Mouse (Mus musculus): Measurements from ENCODE around the gene Cd93. TPM values are rescaled to one million over a fixed set of nuclear protein-coding genes. Genes with fewer than 3 reads are reported as not detected.

Cd93 gene
- total RNA-seq, 2 experiments from 2014 or later, result 70.2 to 74.9 TPM

DNA sequence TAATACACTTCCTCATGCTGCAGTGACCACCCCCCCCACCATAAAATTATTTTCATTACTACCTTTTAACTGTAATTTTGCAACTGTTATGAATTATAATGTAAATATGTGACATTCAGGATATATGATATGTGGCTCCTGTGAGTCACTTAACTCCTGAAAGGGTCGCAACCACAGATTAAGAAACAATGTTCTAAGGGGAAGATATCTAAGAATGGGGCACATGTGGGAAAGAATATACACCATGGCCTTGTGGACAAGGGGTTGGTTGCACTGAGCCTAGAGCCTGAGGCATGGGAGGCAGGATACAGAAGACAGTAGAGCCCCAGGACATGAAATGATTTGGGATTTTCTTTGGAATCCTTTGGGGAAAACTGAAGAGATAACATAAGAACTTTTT, 2.3 kb upstream of the Cd93 start:
- no peak for DNase-seq (ENCODE audit: low spot score)
- intact Hi-C loops (cut with DNase I), result loop anchor here (10.0 kb wide), 1 partner anchor 89 kb away; no protein-coding TSS in a partner anchor

- DNase-seq (ENCODE audit: low spot score), result no peak
- intact Hi-C loops (cut with DNase I), result loop anchor here (10.0 kb wide), 1 partner anchor 90 kb away; no protein-coding TSS in a partner anchor
Observed at GRCm38 (mm10) chr2:148444472-148444871, 1.1 kb upstream of the Cd93 start.

DNA sequence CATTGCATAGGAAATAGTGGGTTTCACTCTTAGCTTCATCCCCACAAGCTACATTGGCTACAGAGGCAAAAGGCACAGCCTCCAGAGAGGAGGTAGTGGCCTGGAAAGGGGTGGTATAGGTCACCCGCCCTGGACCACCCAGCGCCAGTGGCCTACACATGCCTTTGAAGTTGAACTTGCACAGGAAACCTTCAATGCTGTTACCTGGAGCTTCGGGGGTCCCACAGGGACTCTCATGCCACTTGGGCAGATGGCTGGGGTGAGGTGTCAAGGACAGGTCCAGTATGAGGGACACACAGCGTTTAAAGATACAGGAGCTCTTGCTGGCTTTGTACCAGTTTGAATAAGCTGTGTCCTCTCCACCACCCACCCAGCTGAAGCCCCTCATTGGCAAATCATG, 653 bp downstream of the Cd93 start:
- DNase-seq (ENCODE audit: low spot score), result no peak
- intact Hi-C loops (cut with DNase I), result loop anchor here (2.0 to 10.0 kb wide), 2 partner anchors 34 to 92 kb away; no protein-coding TSS in a partner anchor

DNA sequence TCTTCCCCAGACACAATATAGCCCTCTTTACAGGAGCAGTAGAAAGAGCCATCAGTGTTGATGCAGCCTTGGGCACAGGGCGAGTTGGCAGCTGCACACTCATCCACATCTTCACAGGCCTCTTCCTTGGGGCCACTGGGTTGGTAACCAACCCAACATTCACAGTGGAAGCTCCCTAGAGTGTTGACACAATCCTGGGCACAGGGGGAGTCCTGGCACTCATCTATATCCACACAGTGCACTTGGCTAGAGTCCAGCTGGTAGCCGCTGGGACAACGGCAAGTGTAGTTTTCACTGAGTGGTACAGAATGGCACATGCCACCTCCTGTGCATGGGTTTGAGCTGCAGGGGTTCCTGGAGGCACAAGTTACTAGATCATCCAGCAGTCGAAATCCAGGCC, 1.2 kb downstream of the Cd93 start:
- intact Hi-C loops (cut with DNase I), result loop anchor here (2.0 to 10.0 kb wide), 2 partner anchors 35 to 93 kb away; no protein-coding TSS in a partner anchor
- DNase-seq (ENCODE audit: low spot score), result no peak

DNA sequence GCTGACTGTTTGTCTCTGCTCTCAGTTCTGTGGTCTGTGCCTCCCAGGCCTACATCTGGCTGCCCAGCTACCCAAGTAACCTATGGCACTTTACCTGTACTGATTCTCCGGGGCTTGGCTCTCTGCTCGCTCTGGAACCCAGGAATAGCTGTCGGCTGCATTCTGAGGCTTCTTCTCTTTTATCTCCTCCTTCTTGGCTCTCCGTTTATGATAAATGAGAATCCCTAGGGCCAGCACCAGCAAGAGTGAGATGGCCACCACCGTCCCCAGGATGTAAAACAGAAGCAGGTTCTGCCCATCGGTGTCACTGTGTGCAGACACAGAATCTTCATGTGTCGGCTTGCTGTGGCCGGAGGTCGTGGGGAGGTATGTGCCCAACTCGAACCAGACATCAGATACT, 1.9 kb downstream of the Cd93 start:
- intact Hi-C loops (cut with DNase I), result loop anchor here (10.0 kb wide), 1 partner anchor 93 kb away; no protein-coding TSS in a partner anchor
- DNase-seq (ENCODE audit: low spot score), result no peak

DNA sequence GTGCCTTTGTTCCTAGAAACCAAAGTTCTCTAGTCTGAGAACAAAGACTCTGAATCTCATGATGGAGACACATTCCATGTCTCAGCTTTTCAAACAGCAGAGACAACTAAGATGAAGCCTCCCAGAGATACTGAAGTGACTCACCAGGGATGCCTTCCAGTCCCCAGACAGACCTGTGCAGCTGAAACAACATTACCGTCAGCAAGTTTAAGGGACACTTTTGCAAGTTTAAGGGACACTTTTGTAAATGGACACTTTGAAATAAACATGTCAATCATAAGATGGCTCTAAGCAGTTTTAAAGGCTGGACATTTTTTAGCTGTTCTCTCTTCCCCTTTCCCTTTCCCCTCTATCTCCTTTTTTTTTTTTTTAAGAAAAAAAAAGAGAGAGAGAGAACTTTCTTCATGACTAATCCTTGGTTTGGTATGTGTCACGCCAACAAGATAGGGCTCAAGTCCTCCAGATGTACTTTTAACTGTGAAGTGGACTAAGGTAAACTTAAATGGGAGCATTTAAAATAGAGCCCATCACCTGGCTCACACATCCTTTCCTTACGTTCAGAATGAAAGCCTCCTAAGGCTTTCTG, 3.6 kb downstream of the Cd93 start:
- intact Hi-C loops (cut with DNase I), result loop anchor here (10.0 kb wide), 1 partner anchor 95 kb away; no protein-coding TSS in a partner anchor
- DNase-seq (ENCODE audit: low spot score), result no peak

DNA sequence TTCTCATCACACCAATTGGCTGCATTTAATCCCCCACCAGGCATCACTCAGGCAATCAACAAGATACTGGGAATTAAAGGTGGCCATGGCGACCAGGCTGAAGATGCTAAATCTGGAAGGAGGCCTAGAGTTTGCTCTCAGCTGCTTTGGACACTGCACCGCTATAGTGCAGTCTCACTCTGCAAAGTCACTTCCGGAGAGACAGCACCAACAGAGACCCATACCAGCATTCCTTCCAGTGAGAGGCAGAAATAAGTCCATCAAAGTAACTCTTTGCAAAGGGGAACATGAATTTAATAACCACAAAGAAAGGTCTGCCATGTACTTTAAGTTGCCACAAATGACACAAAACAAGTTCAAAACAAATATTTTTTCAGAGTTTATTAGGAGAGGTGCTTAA, 7.1 kb downstream of the Cd93 start:
- DNase-seq (ENCODE audit: low spot score), result no peak
- intact Hi-C loops (cut with DNase I), result no loop called here

GRCm38 (mm10) chr2:148432346-148432745, 11.0 kb downstream of the Cd93 start:
- no peak for DNase-seq (ENCODE audit: low spot score)
- intact Hi-C loops (cut with DNase I), result no loop called here

DNA sequence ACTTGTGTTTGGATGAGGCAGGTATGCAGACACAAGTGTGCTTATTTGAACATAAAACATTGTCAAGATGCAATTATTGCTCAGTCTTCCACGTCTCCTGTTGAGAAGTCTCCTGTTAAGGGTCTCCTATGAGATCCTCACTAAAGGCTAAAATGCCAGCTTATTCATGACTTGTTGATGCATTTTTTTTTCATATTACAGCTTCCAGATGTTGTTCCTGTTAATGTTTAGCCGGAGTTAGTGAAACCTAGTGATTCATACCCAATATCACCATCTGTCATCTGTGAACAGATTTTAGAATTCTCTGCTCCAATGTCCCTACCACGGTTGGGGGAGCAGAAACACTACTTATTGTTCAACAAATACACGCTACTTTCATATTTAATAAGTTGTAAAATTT, 12.4 kb downstream of the Cd93 start:
- intact Hi-C loops (cut with DNase I), result no loop called here
- no peak for DNase-seq (ENCODE audit: low spot score)

DNA sequence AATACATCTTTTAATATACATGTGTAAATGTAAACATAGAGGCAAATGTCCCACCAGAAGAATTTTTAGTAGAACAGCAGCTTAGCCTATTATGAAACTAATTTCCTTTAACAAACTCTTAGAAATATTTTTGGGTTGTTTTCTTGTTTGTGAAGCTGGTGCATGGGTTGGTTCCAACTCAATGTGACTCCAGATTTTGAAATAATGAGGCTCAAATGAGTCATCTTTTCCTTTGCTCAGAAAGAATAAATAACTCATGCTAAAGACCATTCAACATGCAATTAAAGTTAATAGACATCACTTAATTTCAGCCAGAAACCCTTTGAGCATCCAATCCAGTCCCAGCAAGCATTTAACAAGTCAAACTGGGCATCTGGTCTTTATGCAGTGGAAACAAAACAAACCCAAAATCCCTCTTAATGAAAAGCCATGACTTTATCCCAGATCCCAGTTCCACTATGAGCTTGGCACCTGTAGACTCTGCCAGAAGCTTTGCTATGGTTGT, 14.3 kb downstream of the Cd93 start:
- no peak for DNase-seq (ENCODE audit: low spot score)
- intact Hi-C loops (cut with DNase I), result no loop called here

DNA sequence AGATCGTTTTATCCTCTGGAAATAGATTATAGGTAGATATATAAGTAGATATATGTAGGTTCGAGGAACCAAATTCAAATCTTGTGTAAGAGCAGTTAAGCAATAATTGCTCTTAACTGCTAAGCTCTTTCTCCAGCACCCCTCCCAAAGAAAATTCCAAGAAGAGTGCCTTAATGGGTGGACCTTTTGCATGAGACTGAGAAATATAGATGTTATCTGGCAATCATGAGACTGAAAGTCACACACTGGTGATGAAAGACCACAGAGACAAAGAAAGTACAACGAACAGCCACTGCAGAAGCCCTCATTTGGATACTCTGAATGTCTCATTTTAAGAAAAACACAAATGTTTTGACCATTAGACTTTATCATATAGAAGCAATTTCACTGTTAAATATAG, 14.8 kb downstream of the Cd93 start:
- no peak for DNase-seq (ENCODE audit: low spot score)
- intact Hi-C loops (cut with DNase I), result no loop called here

- intact Hi-C loops (cut with DNase I), result no loop called here
- DNase-seq (ENCODE audit: low spot score), result no peak
Observed at GRCm38 (mm10) chr2:148427553-148427952, 15.8 kb downstream of the Cd93 start.

GRCm38 (mm10) chr2:148425709-148426382, 17.5 kb downstream of the Cd93 start:
- intact Hi-C loops (cut with DNase I), result no loop called here
- no peak for DNase-seq (ENCODE audit: low spot score)

- intact Hi-C loops (cut with DNase I), result no loop called here
Observed at GRCm38 (mm10) chr2:148421706-148422105, 21.7 kb downstream of the Cd93 start.

DNA sequence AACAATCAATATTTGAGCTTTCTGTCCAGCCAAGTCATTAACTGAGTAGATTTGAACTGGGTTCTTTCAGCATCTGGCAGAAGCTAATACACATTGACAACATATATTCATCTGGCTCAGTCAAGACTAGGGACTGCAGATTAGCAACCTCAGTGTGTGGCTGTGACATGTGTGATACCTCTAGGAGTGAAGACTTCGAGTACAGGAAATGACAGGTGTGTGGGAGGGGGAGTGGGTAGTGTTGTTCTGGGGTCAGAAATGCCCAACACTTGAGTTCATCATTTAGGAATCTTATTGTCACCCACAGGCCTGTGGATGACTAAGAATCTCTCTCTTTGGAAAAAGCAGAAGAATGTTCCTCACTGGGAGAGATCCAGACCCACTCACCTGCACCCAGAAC, 22.3 kb downstream of the Cd93 start:
- intact Hi-C loops (cut with DNase I), result no loop called here

More at GRCm38 (mm10) chr2:148421706-148422105, 21.7 kb downstream of the Cd93 start:
- DNase-seq (ENCODE audit: low spot score), result no peak

DNA sequence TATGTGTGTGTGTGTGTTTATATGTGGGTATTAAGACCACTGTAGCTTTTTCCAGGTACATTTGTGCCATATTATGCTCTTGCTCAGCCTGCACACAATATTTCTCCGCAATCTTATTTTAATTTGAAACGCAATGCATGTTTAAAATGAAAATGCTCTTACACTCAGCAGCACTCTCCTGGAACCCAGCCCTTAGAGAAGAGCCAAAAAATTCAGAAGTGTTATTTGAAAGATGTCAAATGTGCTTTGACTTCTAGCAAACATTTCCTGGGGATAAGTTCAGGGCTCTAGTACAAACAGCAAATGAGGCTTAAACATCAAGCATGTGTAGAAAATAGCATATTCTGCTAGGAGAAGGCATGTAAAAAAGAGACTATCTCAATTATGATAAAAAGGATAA, 23.6 kb downstream of the Cd93 start:
- intact Hi-C loops (cut with DNase I), result no loop called here
- DNase-seq (ENCODE audit: low spot score), result no peak

More for the DNA sequence above, 22.3 kb downstream of the Cd93 start:
- DNase-seq (ENCODE audit: low spot score), result no peak

DNA sequence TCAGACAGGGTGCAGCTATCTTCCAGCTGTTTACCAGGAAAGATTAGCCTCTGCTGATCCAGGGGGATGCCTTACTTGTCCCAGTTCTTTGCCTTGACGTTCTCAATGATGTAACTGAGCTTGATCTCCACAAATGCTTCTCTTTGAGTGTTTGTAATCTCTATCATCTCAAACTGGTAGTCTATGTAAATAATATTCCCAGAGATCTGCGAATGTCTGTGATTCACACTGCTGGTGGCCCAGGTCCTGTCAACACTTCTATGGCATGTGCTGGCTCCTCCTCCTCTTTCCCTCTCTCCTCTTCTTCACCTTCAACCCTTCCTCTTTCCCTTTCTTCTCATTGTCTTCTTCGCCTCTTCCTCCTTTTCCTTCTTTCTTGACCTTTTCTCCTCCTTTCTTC, 24.2 kb downstream of the Cd93 start:
- DNase-seq (ENCODE audit: low spot score), result no peak

DNA sequence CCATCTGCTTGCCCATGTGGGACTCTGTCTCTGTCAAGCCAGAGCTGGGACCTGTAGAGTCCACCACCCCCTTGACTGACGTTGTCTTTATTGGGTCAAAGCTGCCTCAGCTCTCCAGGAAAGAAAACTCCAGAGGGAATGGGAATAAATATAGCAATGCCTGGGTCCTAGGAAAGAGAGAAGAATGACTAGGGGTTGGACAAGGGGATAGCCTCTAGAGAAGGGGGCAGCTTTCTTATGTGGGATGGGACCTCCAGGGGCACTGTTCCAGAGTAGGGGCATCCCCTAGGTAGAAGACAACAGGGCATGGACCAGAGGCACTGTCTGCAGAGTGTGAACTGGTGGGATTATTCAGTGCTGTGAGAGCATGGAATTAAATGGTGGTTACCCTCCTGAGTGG, 33.5 kb downstream of the Cd93 start:
- intact Hi-C loops (cut with DNase I), result loop anchor here (5.0 kb wide), 5 partner anchors 127 to 247 kb away; no protein-coding TSS in a partner anchor
- no peak for DNase-seq (ENCODE audit: low spot score)

More for the DNA sequence above, 24.2 kb downstream of the Cd93 start:
- intact Hi-C loops (cut with DNase I), result no loop called here

GRCm38 (mm10) chr2:148409141-148409540, 34.2 kb downstream of the Cd93 start:
- intact Hi-C loops (cut with DNase I), result loop anchor here (5.0 kb wide), 5 partner anchors 128 to 248 kb away; no protein-coding TSS in a partner anchor
- DNase-seq (ENCODE audit: low spot score), result peak; percentile 76

DNA sequence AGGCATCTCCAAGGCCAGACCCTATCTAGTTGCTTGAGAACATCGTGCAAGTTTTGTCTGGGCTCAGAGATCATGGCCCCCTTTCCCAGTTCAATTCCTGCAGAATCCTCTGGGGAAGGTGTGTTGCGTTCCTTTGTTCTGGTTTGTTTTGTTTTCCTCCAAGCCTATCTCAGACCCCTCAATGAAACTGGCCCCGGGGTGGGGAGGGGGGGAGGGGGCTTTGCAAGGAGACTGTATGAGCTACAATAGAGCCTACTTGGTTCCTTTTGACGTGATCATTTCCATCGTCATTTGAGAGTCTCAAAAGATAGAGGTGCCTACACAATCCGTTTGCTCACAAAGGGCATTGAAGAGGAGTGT, 34.6 kb downstream of the Cd93 start:
- intact Hi-C loops (cut with DNase I), result loop anchor here (5.0 kb wide), 5 partner anchors 129 to 249 kb away; no protein-coding TSS in a partner anchor

More for the DNA sequence above, 34.6 kb downstream of the Cd93 start:
- no peak for DNase-seq (ENCODE audit: low spot score)
